Mouse (Mus musculus) limb, embryonic 11.5 days (tissue): ENCODE results near the gene Gprasp2. TPM values are rescaled to one million over a fixed set of nuclear protein-coding genes. Genes with fewer than 3 reads are reported as not detected.

Experiments
- polyA plus RNA-seq: library from polyadenylated mRNA; unstranded; fragments of >200 nt; fragmentation: Nextera tagmentation; extraction: Ambion mirVana; gene quantifications from 2 replicates; pipeline ENCODE4 v1.2.1, GENCODE M21; 2014

Gene Gprasp2
- polyA plus RNA-seq, 1 experiment from 2014 or later: 31.6 TPM

Other genes with a start within 250 kb of the Gprasp2 start
- 0.15 TPM in 1 of 2 replicates, not detected in the other for gene Nxf7, start 240.3 kb upstream of the Gprasp2 start, polyA plus RNA-seq
- gene Prame, start 211.3 kb upstream of the Gprasp2 start, polyA plus RNA-seq: not detected in 2 replicates
- gene Tcp11x2, start 145.2 kb upstream of the Gprasp2 start, polyA plus RNA-seq: 0.08 TPM in 1 of 2 replicates, not detected in the other
- not detected in 2 replicates for gene Tmsb15a, start 113.8 kb upstream of the Gprasp2 start, polyA plus RNA-seq
- 11.1 and 11.4 TPM in 2 replicates for gene Armcx5, start 96.3 kb upstream of the Gprasp2 start, polyA plus RNA-seq
- 60.6 and 70.6 TPM in 2 replicates for gene Gprasp1, start 96.3 kb upstream of the Gprasp2 start, polyA plus RNA-seq
- 65.4 and 68.1 TPM in 2 replicates for gene Bhlhb9, start 41.4 kb upstream of the Gprasp2 start, polyA plus RNA-seq
- 101 and 102 TPM in 2 replicates for gene Arxes2, start 154.8 kb downstream of the Gprasp2 start, polyA plus RNA-seq
- 47.7 and 52.3 TPM in 2 replicates for gene Arxes1, start 194.3 kb downstream of the Gprasp2 start, polyA plus RNA-seq
- 242 and 252 TPM in 2 replicates for gene Bex2, start 229.2 kb downstream of the Gprasp2 start, polyA plus RNA-seq
- 0.07 and 0.09 TPM in 2 replicates for gene Nxf3, start 246.2 kb downstream of the Gprasp2 start, polyA plus RNA-seq